Mouse (Mus musculus) embryo, embryonic 11.5 days (tissue): ENCODE data around the gene B3gnt8.

Experiments
- DNase-seq: peaks from one replicate; pipeline ENCODE4 v3.0.0-alpha.2; 2012; ENCODE audit warnings: low read depth, low spot score

The B3gnt8 gene

GRCm38 (mm10) chr7:25618865-25619721, 7.4 kb upstream of the B3gnt8 start, which contains the start of gene Dmac2:
Dmac2 (plus strand) TSS chr7:25619414.
- peak; percentile 94 for DNase-seq

- DNase-seq: no peak
These were observed 6.8 kb upstream of the B3gnt8 start for GRCm38 (mm10) chr7:25619722-25619991.

- no peak for DNase-seq
These were observed 6.4 kb upstream of the B3gnt8 start for GRCm38 (mm10) chr7:25620101-25620500.

GRCm38 (mm10) chr7:25620751-25621150, 5.7 kb upstream of the B3gnt8 start:
- no peak for DNase-seq

- no peak for DNase-seq
These were observed 2.5 kb upstream of the B3gnt8 start for GRCm38 (mm10) chr7:25623857-25624370.

- DNase-seq: no peak
These were observed 1.6 kb upstream of the B3gnt8 start for GRCm38 (mm10) chr7:25624851-25625250.

GRCm38 (mm10) chr7:25625594-25626250, 732 bp upstream of the B3gnt8 start:
- DNase-seq: no peak

GRCm38 (mm10) chr7:25627431-25628322, 1.2 kb downstream of the B3gnt8 start:
- DNase-seq: peak; percentile 23

- DNase-seq: no peak
These were observed 1.8 kb downstream of the B3gnt8 start for GRCm38 (mm10) chr7:25628323-25628620.

- DNase-seq: no peak
These were observed 6.2 kb downstream of the B3gnt8 start for GRCm38 (mm10) chr7:25632679-25633078.

GRCm38 (mm10) chr7:25636373-25636772, 9.9 kb downstream of the B3gnt8 start:
- no peak for DNase-seq

GRCm38 (mm10) chr7:25637099-25637498, 10.6 kb downstream of the B3gnt8 start:
- no peak for DNase-seq

GRCm38 (mm10) chr7:25639754-25640153, 13.3 kb downstream of the B3gnt8 start:
- DNase-seq: no peak

GRCm38 (mm10) chr7:25644136-25644535, 17.7 kb downstream of the B3gnt8 start:
- no peak for DNase-seq

GRCm38 (mm10) chr7:25644631-25645030, 18.2 kb downstream of the B3gnt8 start:
- DNase-seq: no peak

- DNase-seq: no peak
These were observed 18.6 kb downstream of the B3gnt8 start for GRCm38 (mm10) chr7:25645074-25645473.

- DNase-seq: no peak
These were observed 21.2 kb downstream of the B3gnt8 start for GRCm38 (mm10) chr7:25647574-25648123.

GRCm38 (mm10) chr7:25649839-25650238, 23.4 kb downstream of the B3gnt8 start:
- DNase-seq: no peak

- DNase-seq: no peak
These were observed 24.8 kb downstream of the B3gnt8 start for GRCm38 (mm10) chr7:25651281-25651680.

GRCm38 (mm10) chr7:25652244-25652759, 25.8 kb downstream of the B3gnt8 start:
- DNase-seq: no peak

- DNase-seq: no peak
These were observed 29.4 kb downstream of the B3gnt8 start for GRCm38 (mm10) chr7:25655601-25656428.
